Mouse (Mus musculus) right cerebral cortex, postnatal 10 days (tissue): Measurements from ENCODE around the gene Klk11.

Experiments used
- DNase-seq, 2 experiments: peaks; one replicate each; pipeline ENCODE4 v3.0.0; 2021; ENCODE audit warnings: low spot score in 2 of 2

Klk11 gene

DNA sequence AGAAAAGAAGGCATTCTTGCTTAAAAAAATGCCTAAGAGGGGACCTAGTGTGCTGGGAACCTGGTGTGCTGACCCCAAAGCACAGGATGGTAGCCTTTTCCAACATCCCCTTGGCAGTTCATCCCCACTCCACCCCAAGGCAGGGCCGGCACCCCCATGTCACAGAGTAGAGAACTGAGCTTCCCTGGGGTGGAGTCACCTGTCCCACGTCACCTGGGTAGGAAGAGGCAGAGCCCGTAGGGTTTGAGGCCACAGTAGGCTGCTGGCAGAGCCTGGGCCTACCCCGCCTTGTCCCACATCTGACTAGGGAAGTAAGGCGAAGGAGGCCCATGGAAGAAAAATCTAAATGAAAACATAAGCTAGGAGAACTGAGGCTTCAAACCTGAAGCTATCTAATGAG lies at the start of gene Klk11:
Gene Klk11, plus strand, starts transcription at position 241 of the 400 bp plus-strand sequence.
- DNase-seq = peak; percentile 11 to 13

DNA sequence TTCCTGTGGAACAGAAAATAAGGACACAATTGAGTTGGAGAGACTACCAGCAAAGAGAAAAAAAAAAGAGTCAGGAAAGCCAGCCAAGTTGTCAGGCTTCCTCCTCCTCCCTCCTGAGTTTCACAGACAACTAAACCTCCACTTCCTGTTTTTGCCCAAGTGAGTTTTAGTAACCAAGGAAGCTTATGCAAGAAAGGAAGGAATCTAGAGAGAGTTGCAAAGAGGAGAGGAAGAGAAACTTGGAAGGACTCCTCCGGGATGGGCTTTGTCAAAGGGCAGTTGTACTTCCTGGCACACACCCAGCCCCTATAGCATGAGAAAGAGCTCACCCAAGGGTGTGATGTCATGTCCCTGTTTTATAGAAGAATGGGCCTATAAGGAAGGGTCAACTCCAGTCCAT lies 26.6 kb upstream of the Klk11 start:
- DNase-seq = no peak

GRCm38 (mm10) chr7:43752806-43753205 lies 21.6 kb upstream of the Klk11 start:
- no peak for DNase-seq

DNA sequence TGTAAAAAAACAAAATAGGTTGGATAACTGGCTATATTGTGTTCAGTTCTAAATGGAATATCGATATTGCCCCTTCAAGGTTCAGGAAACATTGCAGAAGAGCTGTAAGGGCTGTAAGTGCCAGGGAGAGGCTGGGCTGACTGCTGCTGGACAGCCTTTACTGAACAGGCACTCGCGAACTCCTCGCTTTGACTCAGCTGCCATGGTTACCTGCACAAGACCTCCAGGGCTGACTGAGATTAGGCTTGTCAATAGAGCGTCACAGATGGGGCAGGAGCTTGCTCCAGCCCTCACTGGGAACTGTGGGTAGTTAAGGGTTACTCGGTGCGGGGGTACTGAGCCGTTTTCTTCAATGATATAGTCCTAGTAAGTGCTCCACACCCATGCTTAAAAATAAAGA lies 7.9 kb upstream of the Klk11 start:
- DNase-seq = no peak

DNA sequence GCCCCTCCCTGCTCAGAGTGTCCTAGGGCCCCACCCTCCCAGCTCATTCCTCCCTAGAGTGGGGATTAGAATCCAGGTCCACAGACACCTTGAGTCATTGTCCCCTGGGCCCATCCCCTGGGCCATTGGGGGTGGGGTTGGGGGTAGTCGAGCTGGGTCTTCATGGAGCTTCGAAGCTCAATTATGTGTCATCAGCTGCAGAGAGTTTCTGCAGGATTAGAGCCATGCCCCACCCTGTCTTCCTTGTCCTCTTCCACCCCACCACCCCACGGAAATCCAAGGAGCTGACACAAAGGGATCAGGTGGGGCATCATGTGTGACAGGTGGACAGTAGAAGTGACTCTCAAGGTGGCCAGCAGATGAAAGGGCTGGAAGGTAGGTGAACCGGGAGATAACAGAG lies 5.8 kb upstream of the Klk11 start, which contains the start of gene Klk12:
Gene Klk12, plus strand, starts transcription at position 301 of the 400 bp plus-strand sequence.
- DNase-seq = no peak

GRCm38 (mm10) chr7:43769636-43770035 lies 4.8 kb upstream of the Klk11 start:
- DNase-seq = no peak

GRCm38 (mm10) chr7:43770701-43771100 lies 3.7 kb upstream of the Klk11 start:
- DNase-seq = peak in 1 of 2 experiments; percentile 17

DNA sequence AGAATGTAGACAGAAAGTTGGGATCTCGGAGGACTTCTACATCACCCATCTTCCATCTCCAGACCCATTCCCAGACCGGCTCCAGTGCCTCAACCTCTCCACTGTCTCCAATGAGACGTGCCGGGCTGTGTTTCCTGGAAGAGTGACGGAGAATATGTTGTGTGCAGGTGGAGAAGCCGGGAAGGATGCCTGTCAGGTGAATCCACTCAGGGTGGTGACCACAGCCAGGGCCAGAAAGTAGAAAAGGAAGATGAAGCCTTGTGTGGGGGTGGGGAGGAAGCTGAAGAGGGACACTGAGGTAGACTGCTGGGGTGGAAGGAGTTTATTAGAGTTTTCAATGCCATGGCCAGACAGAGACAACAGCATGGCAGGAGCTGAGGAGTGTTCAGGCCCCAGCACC lies 2.5 kb upstream of the Klk11 start:
- DNase-seq = peak; percentile 11 to 13

GRCm38 (mm10) chr7:43772901-43773300 lies 1.5 kb upstream of the Klk11 start:
- peak; percentile 4 to 12 for DNase-seq

DNA sequence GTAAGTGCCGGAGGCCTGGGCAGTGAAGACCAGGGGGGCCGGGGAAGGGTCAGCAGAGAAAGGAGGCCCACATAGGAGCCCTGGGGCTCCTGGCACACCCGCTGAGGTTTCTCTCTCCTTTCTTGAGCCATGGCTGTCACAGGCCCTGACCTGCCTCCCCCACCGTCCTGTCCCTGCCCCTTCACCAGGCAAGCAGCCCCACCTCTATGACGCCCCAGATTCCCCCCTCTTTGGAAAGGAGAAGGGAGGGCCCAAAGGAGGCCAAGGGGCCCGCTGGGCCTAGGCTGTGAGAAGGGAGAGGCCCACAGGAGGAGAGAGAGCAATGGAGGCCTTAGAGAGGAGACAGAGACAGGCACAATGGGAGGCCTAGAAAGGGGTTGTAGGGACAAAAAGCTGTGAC lies 398 bp downstream of the Klk11 start:
- DNase-seq = peak; percentile 3 to 9

GRCm38 (mm10) chr7:43775311-43776057 lies 1.1 kb downstream of the Klk11 start:
- peak; percentile 7 to 11 for DNase-seq

GRCm38 (mm10) chr7:43776506-43776905 lies 2.1 kb downstream of the Klk11 start:
- peak; percentile 2 to 4 for DNase-seq

DNA sequence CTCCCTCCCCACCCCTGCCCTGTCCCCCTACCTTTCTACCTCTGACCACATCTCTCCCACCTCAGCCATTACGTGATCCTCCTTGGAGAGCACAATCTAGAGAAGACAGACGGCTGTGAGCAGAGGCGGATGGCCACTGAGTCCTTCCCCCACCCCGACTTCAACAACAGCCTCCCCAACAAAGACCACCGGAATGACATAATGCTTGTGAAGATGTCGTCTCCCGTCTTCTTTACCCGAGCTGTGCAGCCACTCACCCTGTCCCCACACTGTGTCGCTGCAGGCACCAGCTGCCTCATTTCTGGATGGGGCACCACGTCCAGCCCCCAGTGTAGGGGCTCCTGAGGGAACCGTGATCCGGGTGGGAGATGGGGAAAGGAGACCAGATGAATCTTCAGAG lies 3.0 kb downstream of the Klk11 start:
- DNase-seq = peak; percentile 8 to 9

GRCm38 (mm10) chr7:43778176-43778970 lies 4.0 kb downstream of the Klk11 start:
- peak; percentile 8 to 9 for DNase-seq

DNA sequence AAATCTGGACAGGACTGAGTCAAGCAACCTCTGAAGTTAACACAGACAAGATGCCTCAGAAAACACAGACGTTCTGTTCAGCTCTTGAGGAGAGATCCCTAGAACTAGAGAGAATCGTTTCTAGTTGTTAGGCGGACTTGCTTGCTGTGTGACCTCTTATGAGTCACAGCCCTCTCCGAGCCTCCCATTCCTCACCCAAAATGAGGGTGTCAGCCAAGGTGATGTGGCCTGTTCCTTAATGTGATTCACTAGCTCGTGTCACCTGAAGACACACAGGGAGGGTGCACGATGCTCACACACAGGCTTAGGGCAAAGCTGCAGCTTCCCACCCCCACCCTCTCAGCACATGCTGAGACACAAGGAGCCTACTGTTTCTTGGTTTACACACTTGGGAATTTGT lies 5.8 kb downstream of the Klk11 start:
- DNase-seq = peak in 1 of 2 experiments; percentile 9

- DNase-seq = peak in 1 of 2 experiments; percentile 17
These were observed 6.3 kb downstream of the Klk11 start, which contains the start of gene Klk10 for GRCm38 (mm10) chr7:43780746-43781145. Klk10 (plus strand) TSS chr7:43781035.

- DNase-seq = no peak
These were observed 7.1 kb downstream of the Klk11 start for GRCm38 (mm10) chr7:43781541-43781940.

- DNase-seq = peak; percentile 53 to 74
These were observed 8.2 kb downstream of the Klk11 start for GRCm38 (mm10) chr7:43782275-43783265.

DNA sequence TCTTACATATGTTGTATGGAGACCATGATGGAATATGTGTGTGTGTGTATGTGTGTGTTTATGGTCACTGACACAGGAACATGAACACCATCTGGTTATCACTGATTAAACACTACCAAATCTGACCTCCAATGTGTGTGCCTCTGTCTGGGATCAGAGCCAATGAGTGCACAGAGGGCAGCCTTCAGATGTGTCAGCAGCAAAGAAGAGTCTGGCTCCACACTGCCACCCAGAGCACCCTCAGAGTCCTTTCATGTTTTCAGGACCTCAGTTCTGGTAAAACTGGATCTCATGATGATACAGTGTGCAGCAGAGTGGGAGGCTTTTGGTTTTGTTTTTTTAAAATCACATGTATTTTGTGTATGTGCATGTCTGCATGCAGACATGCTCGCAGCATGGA lies 10.9 kb downstream of the Klk11 start:
- no peak for DNase-seq

- no peak for DNase-seq
These were observed 13.7 kb downstream of the Klk11 start for GRCm38 (mm10) chr7:43788096-43788495.

- no peak for DNase-seq
These were observed 14.9 kb downstream of the Klk11 start for GRCm38 (mm10) chr7:43789295-43789694.

DNA sequence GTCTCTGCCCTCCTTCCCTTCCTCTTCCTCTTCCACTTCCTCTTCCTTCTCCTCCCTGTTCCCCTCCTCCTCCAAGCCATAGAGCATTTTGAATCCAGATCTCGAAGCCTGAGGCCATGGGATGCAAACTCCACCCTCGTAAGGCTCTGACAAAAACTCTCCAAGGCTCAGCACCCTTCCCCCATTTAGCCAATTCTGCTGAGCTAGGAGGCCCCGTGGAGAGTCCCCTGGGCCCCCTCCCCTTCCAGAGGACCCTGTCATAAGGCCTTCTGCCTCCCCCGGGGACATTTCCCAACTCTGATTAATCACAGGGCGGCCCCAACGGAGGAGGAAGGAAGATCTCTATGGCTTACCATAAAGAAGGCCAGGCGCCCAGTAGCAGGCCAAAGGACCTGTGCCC lies 17.2 kb downstream of the Klk11 start, which contains the start of gene Klk9:
Gene Klk9, plus strand, starts transcription at position 301 of the 400 bp plus-strand sequence.
- no peak for DNase-seq
